Mouse (Mus musculus): ENCODE measurements at regions not wholly inside any gene's neighbourhood (a gene's known extent, or its start where the extent isn't known, plus 50 kb on each side); places are given as distances from the start of the nearest gene placed in this dataset.
A peak's percentile ranks its signal among the peaks of the same experiment; 100 is the strongest.

DNA sequence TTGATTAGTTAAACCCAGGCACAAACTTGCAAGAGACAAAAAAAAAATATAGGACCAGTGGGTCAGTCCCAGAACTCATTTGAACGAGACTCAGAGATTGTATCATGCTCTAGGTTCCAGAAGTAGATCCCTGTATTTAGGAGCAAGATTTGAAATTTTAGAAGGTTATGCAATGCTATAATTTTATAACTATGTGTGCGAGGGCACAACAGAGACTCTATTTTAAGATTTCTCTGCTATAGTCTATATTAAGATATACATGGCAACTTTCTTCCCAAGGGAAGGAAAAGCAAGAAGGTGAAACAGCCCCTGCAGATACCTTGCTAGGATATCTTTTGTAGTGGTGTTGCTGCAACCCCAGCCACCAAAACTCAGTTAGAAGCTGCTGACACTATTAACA lies 55.7 kb downstream of the Otor start:
- Histone ChIP-seq H3K36me3 (no peaks in the 10 kb centered on the region), H3K27me3 (ENCODE audit: low read depth, poor library complexity, severe bottlenecking) (no peaks in the 10 kb centered on the region), H3K9me3 (replicated peaks) (no peaks in the 10 kb centered on the region), H3K27ac (no peak overlapping the region), H3K4me1 (no peaks in the 10 kb centered on the region), H3K4me3 (no peak overlapping the region)
- DNase-seq (ENCODE audit: low spot score), result no peak
- WGBS, result 89% methylated on average over 2 of the region's 2 CpGs

DNA sequence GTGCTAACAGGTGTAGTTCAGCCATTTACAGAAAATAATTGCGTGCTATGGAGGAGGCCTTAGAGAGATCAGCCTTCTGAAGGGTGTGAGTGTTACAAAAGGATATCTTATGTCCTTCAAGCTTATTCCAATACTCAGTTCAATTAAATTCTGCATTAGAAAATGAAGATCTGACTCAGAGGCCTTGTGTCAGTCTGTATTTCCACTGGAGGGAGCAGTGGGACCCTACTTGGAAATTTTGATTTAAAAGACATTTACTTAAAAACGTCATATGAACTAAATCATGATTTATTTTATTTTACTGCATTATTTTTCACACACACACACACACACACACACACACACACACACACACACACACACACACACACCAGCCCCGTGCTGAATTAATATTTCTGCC lies 70.9 kb downstream of the Otor start:
- Histone ChIP-seq H3K9me3 (replicated peaks) (no peaks in the 10 kb centered on the region), H3K27me3 (ENCODE audit: low read depth, poor library complexity, severe bottlenecking) (no peaks in the 10 kb centered on the region), H3K36me3 (no peaks in the 10 kb centered on the region), H3K4me1 (no peaks in the 10 kb centered on the region), H3K4me3 (no peak overlapping the region), H3K27ac (no peak overlapping the region)
- no peak for DNase-seq (ENCODE audit: low spot score)
- WGBS, result 70% methylated on average over 3 of the region's 3 CpGs

DNA sequence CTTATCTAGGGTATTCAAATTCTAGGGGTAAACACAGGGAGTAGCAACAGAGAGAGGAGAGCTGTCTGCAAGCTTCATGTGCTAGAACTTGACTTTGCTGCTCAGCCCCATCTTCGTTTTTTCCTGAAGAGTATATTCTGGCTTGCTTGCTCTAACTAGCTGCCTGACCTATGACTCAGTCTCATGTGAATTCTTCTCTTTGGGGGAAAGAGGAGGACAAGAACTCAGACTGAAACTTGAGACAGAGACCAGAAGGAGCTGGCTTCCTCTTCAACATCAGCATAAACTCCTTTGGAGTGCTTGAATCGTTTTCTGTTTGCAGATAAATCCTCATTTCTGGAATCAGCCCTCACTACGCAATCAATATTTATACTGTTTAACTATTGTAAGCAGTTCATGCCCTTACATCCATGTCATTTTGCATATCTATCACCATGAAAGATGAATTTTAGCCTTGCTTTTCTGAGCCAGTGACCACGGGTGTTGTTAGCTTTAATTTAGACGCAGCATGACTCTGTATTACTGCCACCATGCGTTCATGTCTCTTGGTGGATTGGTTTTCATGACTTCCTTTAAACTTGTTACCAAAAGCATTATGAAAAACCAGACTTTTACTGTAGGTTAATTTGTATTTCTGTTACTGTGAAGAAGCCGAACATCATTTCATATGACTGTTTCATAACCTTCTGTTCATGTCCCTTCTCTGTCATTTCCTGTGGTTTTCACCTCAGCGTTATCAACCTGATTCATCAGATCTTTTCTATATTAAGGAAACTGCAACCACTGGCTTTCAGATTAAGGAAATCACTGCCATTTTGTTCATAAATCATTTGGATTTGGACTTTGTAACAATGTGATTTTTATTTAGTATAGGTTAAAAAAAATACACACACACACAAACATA lies 86.1 kb downstream of the Otor start:
- Histone ChIP-seq H3K9me3 (replicated peaks) (no peaks in the 10 kb centered on the region), H3K27me3 (ENCODE audit: low read depth, poor library complexity, severe bottlenecking) (no peaks in the 10 kb centered on the region), H3K4me3 (no peak overlapping the region), H3K27ac (no peak overlapping the region), H3K36me3 (no peaks in the 10 kb centered on the region), H3K4me1 (no peaks in the 10 kb centered on the region)
- DNase-seq (ENCODE audit: low spot score), result no peak
- WGBS, result 91% methylated on average over 8 of the region's 8 CpGs

DNA sequence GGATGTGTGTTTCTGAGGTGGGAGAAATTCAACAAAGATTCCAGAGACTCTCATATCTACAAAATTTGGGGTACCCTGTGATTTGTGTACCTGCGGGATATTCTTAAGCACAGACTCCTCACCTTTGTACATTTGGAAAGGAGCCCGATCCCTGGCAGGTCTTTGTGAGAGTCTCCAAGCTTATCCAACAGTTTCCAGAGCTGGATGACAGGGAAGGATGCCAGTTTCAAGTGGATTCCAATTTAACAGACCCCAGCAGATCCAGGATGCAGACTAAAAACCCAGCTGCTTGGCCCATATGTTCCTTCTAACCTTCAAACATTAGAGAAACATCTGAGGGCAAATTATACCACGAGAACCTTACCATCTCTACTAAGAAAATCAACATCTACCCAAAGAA lies 88.5 kb downstream of the Otor start:
- 84% methylated on average over 3 of the region's 3 CpGs for WGBS
- H3K4me3 ChIP-seq, result no peak overlapping the region
- DNase-seq (ENCODE audit: low spot score), result no peak
- H3K9me3 ChIP-seq (replicated peaks), result no peaks in the 10 kb centered on the region
- H3K27me3 ChIP-seq (ENCODE audit: low read depth, poor library complexity, severe bottlenecking), result no peaks in the 10 kb centered on the region
- no peaks in the 10 kb centered on the region for H3K36me3 ChIP-seq
- H3K27ac ChIP-seq, result no peak overlapping the region
- H3K4me1 ChIP-seq, result no peaks in the 10 kb centered on the region

DNA sequence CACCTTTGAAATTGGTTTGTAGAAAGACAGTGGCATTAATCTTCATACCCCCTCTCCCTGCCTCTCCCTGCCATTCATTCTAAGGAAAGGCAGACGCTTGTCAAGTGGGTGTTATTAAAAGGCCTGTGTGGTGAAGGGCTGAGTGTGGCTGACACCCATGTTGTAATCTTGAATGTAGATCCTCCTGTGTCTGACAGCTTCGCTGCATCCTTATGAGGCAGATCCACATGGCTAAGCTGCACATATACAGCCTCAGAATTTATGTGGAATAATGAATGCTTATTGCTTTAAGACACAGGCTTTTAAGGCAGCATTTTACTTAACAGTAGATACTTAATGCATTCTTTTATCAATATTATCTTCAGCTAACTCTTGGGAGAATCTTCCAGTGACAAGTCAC lies 92.4 kb downstream of the Otor start:
- DNase-seq (ENCODE audit: low spot score), result no peak
- Histone ChIP-seq H3K36me3 (no peaks in the 10 kb centered on the region), H3K9me3 (replicated peaks) (no peaks in the 10 kb centered on the region), H3K27ac (no peak overlapping the region), H3K27me3 (ENCODE audit: low read depth, poor library complexity, severe bottlenecking) (no peaks in the 10 kb centered on the region), H3K4me3 (no peak overlapping the region), H3K4me1 (no peaks in the 10 kb centered on the region)
- WGBS, result 77% methylated on average over 2 of the region's 2 CpGs

DNA sequence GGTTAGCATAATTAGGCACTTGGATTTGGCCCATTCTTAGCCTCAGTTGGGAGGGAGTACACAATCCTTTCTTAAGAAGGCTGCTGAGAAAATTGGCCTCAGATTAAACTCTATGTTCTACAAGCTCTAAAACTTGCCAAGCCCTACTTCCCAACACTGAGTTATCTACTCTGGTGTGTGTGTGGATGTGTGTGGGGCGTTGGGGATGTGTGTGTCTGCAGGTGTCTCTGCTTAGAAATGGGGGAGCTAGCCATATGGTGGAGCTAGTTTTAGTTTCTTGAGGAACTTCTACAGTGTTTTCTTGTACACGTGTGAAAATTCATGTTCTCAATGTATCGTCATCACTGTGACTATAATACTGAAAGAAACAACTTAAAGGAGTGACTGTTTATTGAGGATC lies 106.3 kb downstream of the Otor start:
- no peaks in the 10 kb centered on the region for H3K4me1 ChIP-seq
- H3K36me3 ChIP-seq, result no peaks in the 10 kb centered on the region
- no peak for DNase-seq (ENCODE audit: low spot score)
- WGBS, result 84% methylated on average over 3 of the region's 3 CpGs
- H3K27ac ChIP-seq, result no peak overlapping the region
- no peaks in the 10 kb centered on the region for H3K9me3 ChIP-seq (replicated peaks)
- no peaks in the 10 kb centered on the region for H3K27me3 ChIP-seq (ENCODE audit: low read depth, poor library complexity, severe bottlenecking)
- H3K4me3 ChIP-seq, result no peak overlapping the region

DNA sequence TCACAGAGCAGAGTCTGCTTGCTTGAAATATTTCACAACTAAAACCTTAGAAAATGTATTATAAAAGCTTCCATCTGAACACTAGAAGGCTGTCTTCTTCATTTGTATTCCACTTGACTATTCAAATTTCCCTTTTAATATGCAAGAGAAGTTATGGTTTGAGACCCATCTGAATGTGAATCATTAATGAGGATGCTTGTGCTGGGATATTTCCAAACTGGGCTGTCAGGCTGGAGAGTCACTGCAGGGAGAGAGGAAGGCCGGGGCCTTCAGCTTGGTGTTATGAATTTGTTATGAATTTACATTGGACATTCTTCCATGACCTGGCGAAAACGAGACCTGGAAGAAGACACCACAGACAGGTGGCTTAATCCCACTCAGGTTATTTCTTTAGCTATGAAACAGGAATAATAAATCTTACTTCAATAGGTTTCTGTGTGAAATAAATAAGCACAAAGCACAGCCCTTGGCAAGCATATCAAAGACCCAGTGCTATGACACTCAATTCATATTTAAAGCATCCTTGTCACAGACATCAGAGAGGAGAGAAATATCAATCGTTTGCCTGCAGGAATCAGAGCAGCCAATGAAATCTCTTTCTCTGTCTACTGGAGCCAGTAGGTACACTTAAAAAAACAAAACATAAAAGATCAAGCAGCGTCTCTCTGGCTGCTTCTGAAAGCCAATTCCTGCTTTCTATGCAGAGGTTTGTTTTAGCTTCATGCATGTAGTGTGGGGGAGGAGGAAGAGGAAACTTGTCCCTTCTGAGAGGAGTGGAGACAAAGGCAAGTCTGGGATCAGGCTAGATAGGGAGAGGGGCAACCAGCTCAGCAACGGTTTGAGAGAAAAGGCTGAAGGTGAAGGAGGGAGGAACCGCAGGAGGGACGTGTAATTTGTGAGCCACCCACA lies 114.2 kb downstream of the Otor start:
- 69% methylated on average over 8 of the region's 8 CpGs for WGBS
- H3K4me1 ChIP-seq, result no peaks in the 10 kb centered on the region
- H3K27me3 ChIP-seq (ENCODE audit: low read depth, poor library complexity, severe bottlenecking), result no peaks in the 10 kb centered on the region
- no peak overlapping the region for H3K27ac ChIP-seq
- H3K9me3 ChIP-seq (replicated peaks), result no peaks in the 10 kb centered on the region
- no peaks in the 10 kb centered on the region for H3K36me3 ChIP-seq
- no peak for DNase-seq (ENCODE audit: low spot score)
- no peak overlapping the region for H3K4me3 ChIP-seq

DNA sequence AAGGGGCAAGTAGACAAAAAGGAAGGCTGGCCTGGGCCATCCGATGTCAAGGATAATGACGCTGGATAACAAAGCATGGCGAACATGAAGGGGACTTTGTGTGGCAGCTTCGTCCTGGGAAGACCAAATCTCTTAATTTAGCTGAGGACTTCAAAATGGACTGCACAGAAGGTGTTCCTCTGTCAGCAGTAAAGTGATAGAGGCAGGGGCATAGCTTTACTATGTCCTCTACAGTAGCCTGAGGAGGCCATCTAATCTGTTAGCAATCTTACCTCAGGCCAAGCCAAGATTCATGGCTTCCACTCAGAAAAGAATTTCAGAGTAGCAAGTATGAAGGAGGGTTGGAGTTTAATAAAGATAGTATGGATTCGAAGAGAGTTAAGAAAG lies 114.9 kb downstream of the Otor start:
- no peak for DNase-seq (ENCODE audit: low spot score)
- no peak overlapping the region for H3K27ac ChIP-seq
- H3K4me3 ChIP-seq, result no peak overlapping the region
- H3K4me1 ChIP-seq, result no peaks in the 10 kb centered on the region
- H3K36me3 ChIP-seq, result no peaks in the 10 kb centered on the region
- WGBS, result 81% methylated on average over 5 of the region's 5 CpGs
- no peaks in the 10 kb centered on the region for H3K27me3 ChIP-seq (ENCODE audit: low read depth, poor library complexity, severe bottlenecking)
- no peaks in the 10 kb centered on the region for H3K9me3 ChIP-seq (replicated peaks)

DNA sequence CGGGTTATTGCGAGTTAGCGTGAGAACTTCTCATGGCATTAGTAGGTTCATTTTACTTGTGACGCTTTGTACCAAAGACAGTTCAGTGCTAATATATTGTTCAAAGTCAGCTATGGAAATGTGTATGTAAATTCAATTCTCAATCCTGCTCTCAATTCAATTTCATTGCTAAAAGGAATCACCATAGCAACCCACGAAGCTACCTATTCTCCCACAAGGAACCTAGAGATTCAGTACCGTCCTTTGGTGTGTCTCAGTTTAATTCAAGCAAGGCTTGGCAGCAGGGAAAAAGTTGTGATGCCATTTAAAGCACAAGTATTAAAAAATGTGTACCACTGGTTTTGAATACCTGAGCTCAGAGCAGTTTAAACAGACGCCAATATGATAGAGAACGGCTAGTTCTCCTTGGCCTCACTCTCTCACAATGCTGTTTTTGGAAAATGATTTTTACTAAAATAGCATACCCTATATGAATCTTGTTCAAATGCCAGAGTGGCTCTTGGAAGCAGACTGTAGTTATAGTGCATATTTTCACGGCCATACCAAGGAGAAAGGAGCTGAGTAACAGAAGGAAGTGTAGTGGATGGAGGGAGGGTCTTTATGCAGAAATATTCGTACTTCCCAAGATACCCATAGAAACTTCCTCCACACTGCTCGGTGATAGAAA lies 121.4 kb downstream of the Otor start:
- WGBS, result 93% methylated on average over 11 of the region's 11 CpGs
- no peaks in the 10 kb centered on the region for H3K36me3 ChIP-seq
- no peak for DNase-seq (ENCODE audit: low spot score)

DNA sequence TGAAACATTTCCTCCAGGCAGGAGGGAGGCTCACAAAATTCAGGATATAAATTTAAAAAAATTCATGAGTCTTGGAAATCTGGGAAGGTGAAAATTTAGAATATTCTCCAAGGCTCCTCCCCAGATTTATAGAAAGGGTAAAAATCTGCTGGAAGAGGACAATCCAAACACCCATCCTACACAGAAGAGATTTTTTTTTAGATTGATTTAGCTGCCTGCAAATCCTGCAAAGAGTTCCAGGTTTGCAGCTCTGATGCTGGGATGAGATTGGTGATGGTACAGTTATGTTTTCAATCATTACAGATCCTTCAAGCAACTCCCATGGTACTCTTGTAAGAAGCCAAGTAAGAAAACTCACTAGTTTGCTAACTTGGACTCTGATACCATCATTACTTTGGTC lies 127.8 kb downstream of the Otor start:
- no peak for DNase-seq (ENCODE audit: low spot score)
- no peaks in the 10 kb centered on the region for H3K4me1 ChIP-seq
- no peaks in the 10 kb centered on the region for H3K36me3 ChIP-seq
- no peak overlapping the region for H3K4me3 ChIP-seq
- no peaks in the 10 kb centered on the region for H3K9me3 ChIP-seq (replicated peaks)
- H3K27ac ChIP-seq, result no peak overlapping the region
- no peaks in the 10 kb centered on the region for H3K27me3 ChIP-seq (ENCODE audit: low read depth, poor library complexity, severe bottlenecking)

More for the DNA sequence above, 121.4 kb downstream of the Otor start:
- no peak overlapping the region for H3K27ac ChIP-seq
- no peaks in the 10 kb centered on the region for H3K4me1 ChIP-seq
- H3K4me3 ChIP-seq, result no peak overlapping the region
- no peaks in the 10 kb centered on the region for H3K27me3 ChIP-seq (ENCODE audit: low read depth, poor library complexity, severe bottlenecking)
- no peaks in the 10 kb centered on the region for H3K9me3 ChIP-seq (replicated peaks)

DNA sequence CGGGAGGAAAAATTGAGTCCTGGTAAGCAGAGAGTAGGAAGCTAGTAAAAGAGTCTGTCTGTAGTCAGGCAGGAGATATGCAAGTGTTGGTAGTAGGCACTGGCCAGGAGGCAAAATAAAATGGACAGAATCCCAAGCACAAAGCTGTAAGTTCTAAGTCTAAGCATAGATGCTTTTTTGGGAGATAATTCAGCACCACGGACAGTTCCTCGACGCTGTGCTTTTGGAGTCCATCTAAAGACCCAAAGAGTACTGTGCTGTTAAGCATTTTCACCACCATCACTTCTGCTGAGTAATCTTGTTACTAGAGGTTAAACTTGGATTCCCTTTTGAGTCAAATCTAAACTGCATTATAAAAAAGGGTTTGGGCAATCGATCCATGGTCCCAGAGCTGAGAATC lies 128.9 kb downstream of the Otor start:
- no peaks in the 10 kb centered on the region for H3K27me3 ChIP-seq (ENCODE audit: low read depth, poor library complexity, severe bottlenecking)
- H3K4me3 ChIP-seq, result no peak overlapping the region
- H3K9me3 ChIP-seq (replicated peaks), result no peaks in the 10 kb centered on the region
- DNase-seq (ENCODE audit: low spot score), result peak; percentile 57
- no peaks in the 10 kb centered on the region for H3K36me3 ChIP-seq
- no peaks in the 10 kb centered on the region for H3K4me1 ChIP-seq
- WGBS, result 37% methylated on average over 5 of the region's 5 CpGs
- H3K27ac ChIP-seq, result no peak overlapping the region

DNA sequence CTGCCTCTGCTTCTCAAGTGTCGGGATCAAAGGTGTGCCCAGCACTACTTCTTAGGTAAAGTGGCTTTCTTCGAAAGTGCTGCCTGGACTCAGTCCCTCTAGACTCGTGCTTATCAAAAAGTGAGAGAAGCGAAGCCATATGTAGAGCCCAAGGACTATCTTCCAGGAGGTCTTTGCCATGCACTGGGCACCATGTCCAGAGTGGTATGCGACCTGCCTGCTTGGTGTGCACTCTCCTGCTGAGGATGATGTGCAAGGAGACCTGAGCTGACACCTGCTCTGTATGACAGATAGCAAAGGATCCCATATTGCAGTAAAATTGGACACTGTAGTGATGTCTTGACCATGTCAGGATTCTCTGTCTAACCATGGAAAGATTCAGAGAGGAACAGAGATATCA lies 139.0 kb downstream of the Otor start:
- DNase-seq (ENCODE audit: low spot score), result no peak
- H3K27me3 ChIP-seq (ENCODE audit: low read depth, poor library complexity, severe bottlenecking), result no peaks in the 10 kb centered on the region
- no peaks in the 10 kb centered on the region for H3K4me1 ChIP-seq
- no peak overlapping the region for H3K27ac ChIP-seq
- no peaks in the 10 kb centered on the region for H3K9me3 ChIP-seq (replicated peaks)
- H3K4me3 ChIP-seq, result no peak overlapping the region
- 91% methylated on average over 5 of the region's 5 CpGs for WGBS
- H3K36me3 ChIP-seq, result no peaks in the 10 kb centered on the region

All from limb, embryonic 10.5 days (tissue).